Mouse (Mus musculus): ENCODE data around the gene 4921524J17Rik.

- TF ChIP-seq CTCF (IDR thresholded peaks at IDR 0.05; ENCODE audit: low read depth, low read length) (no peak), POLR2AphosphoS5 (IDR thresholded peaks at IDR 0.05; ENCODE audit: insufficient replicate concordance, low read depth, low read length) (no peak), GATA1 (IDR thresholded peaks at IDR 0.05; ENCODE audit: borderline replicate concordance, low read length) (no peak), TAL1 (conservative IDR thresholded peaks at IDR 0.05; ENCODE audit: low read depth, low read length) (no peak), GATA2 (IDR thresholded peaks at IDR 0.05; ENCODE audit: borderline replicate concordance, low read depth, low read length) (no peak)
Observed at GRCm38 (mm10) chr8:85362211-85362610, 70.4 kb downstream of the 4921524J17Rik start.
